Mouse (Mus musculus): ENCODE data around the gene Cd24a. TPM values are rescaled to one million over a fixed set of nuclear protein-coding genes. Genes with fewer than 3 reads are reported as not detected.

The Cd24a gene
- total and polyA plus RNA-seq, 3 experiments = 5.0 to 36.4 (median 19.7) TPM

DNA sequence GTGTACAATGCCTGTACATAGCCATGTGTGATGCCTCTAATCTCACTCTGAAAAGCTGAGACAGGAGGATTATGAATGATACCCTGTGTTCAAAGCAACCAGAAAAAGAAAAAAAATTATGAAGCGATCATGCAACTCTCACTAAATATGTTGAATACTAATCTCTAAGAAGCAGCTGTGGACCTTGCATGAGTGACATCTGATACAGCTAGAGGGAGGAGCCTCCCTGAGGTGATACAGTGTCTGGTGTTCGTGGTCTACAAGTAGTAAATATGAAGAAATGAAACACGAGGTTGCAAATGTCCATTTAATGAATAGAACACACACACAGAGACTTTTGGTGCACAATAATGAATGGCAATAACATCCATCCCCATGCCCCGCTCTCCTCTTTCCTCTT is 52.5 kb downstream of the Cd24a start:
- no peak overlapping the region for H3K4me3 ChIP-seq
- H3K36me3 ChIP-seq (ENCODE audit: control insufficient read depth, insufficient read depth, low read length) = no peaks in the 10 kb centered on the region
- H3K9ac ChIP-seq (ENCODE audit: low read depth, low read length) = no peak overlapping the region
- no peak for DNase-seq
- H3K4me1 ChIP-seq (ENCODE audit: control insufficient read depth, insufficient read depth, low read length) = no peaks in the 10 kb centered on the region
- TF ChIP-seq CTCF (IDR thresholded peaks at IDR 0.05) (no peak), POLR2A (IDR thresholded peaks at IDR 0.05; ENCODE audit: insufficient read depth, low read depth, low read length) (no peak), EP300 (IDR thresholded peaks at IDR 0.05; ENCODE audit: insufficient read depth, low read depth, low read length) (no peak)
- WGBS = 67% methylated on average over 4 of the region's 4 CpGs
- H3K79me2 ChIP-seq (replicated peaks; ENCODE audit: control insufficient read depth, insufficient read depth, low read length) = no peaks in the 10 kb centered on the region
- intact Hi-C loops (cut with DNase I) = no loop called here
- H3K27me3 ChIP-seq (ENCODE audit: control insufficient read depth, insufficient read depth, low read length) = no peaks in the 10 kb centered on the region
- H3K27ac ChIP-seq = no peak overlapping the region

DNA sequence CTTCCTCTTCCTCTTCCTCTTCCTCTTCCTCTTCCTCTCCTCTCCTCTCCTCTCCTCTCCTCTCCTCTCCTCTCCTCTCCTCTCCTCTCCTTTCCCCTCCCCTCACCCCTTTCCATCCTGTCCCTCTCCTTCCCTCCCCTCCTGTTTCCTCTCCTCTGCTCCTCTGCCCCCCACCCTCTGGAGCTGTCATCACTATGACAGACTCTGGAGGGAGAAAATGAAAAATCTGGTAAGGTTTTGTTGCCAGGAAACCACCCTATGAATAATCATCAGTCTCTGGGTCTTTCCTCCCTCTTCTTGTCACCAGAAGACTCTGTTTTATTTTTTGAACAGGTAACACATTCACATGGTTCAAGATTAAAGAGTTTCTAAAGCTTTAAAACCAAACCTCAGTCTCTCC is 53.0 kb downstream of the Cd24a start:
- Histone ChIP-seq H3K9ac (ENCODE audit: low read depth, low read length) (no peak overlapping the region), H3K36me3 (ENCODE audit: control insufficient read depth, insufficient read depth, low read length) (no peaks in the 10 kb centered on the region), H3K79me2 (replicated peaks; ENCODE audit: control insufficient read depth, insufficient read depth, low read length) (no peaks in the 10 kb centered on the region), H3K4me1 (ENCODE audit: control insufficient read depth, insufficient read depth, low read length) (no peaks in the 10 kb centered on the region), H3K27ac (no peak overlapping the region), H3K27me3 (ENCODE audit: control insufficient read depth, insufficient read depth, low read length) (no peaks in the 10 kb centered on the region), H3K4me3 (no peak overlapping the region)
- no peak for DNase-seq
- intact Hi-C loops (cut with DNase I) = no loop called here
- TF ChIP-seq POLR2A (IDR thresholded peaks at IDR 0.05; ENCODE audit: insufficient read depth, low read depth, low read length) (no peak), CTCF (IDR thresholded peaks at IDR 0.05) (no peak), EP300 (IDR thresholded peaks at IDR 0.05; ENCODE audit: insufficient read depth, low read depth, low read length) (no peak)

DNA sequence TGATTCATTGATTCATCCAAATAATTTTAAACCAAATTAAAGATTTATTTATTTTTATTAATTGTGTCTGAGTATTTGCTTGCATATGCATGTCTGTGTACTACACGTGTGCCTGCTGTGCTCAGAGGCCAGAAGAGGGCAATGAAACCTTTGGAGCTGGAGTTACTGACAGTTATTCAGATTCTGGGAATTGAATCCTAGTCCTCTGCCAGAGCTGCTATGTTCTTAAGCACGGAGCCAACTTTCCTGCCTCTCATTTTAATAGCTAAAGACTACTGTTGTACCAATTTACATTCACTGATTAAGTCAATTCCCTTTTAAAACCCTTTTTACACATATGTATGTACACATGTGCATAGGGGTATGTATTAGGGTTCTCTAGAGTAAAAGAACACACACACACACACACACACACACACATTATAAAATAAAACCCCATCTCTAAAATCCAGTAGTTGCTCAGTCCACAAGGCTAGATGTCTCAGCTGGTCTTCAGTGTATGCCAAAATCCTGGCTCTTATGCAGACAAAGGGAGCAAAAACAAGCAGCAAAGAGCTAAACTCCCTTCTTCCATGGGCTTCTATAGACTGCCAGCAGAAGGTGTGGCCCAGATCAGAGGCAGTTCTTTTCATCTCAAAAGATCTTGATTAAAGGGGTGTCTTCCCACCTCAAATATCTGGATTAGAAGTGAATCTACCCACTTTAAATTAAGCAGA is 53.7 kb downstream of the Cd24a start:
- TF ChIP-seq POLR2A (IDR thresholded peaks at IDR 0.05; ENCODE audit: insufficient read depth, low read depth, low read length) = no peak
- TF ChIP-seq CTCF (IDR thresholded peaks at IDR 0.05) = no peak
- no peak for TF ChIP-seq EP300 (IDR thresholded peaks at IDR 0.05; ENCODE audit: insufficient read depth, low read depth, low read length)
- H3K4me1 ChIP-seq (ENCODE audit: control insufficient read depth, insufficient read depth, low read length) = no peaks in the 10 kb centered on the region

DNA sequence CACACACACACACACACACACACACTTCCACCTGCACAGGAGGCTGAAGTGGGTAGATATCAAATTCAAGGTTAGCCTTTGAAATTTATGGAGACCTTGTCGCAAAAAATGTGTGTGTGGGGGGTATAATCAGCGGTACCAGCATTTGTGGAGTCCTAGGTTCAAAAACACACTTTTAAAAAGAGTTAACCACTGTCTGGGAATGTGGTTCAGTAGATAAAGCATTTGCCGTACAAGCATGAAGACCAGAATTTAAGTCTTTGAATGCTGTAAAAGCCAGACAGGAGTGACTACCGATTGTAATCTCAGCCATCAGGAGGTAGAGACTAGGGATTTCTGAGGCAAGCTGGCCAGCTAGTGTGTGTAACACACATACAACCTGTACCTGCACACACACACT is 55.0 kb downstream of the Cd24a start:
- Histone ChIP-seq H3K79me2 (replicated peaks; ENCODE audit: control insufficient read depth, insufficient read depth, low read length) (no peaks in the 10 kb centered on the region), H3K27ac (no peak overlapping the region), H3K36me3 (ENCODE audit: control insufficient read depth, insufficient read depth, low read length) (no peaks in the 10 kb centered on the region), H3K27me3 (ENCODE audit: control insufficient read depth, insufficient read depth, low read length) (no peaks in the 10 kb centered on the region), H3K9ac (ENCODE audit: low read depth, low read length) (no peak overlapping the region), H3K4me3 (no peak overlapping the region), H3K4me1 (ENCODE audit: control insufficient read depth, insufficient read depth, low read length) (no peaks in the 10 kb centered on the region)
- intact Hi-C loops (cut with DNase I) = no loop called here
- DNase-seq = no peak
- TF ChIP-seq POLR2A (IDR thresholded peaks at IDR 0.05; ENCODE audit: insufficient read depth, low read depth, low read length) (no peak), CTCF (IDR thresholded peaks at IDR 0.05) (no peak), EP300 (IDR thresholded peaks at IDR 0.05; ENCODE audit: insufficient read depth, low read depth, low read length) (no peak)
- 85% methylated on average over 4 of the region's 4 CpGs for WGBS

More for the DNA sequence above, 53.7 kb downstream of the Cd24a start:
- DNase-seq = no peak
- Histone ChIP-seq H3K27ac (no peak overlapping the region), H3K27me3 (ENCODE audit: control insufficient read depth, insufficient read depth, low read length) (no peaks in the 10 kb centered on the region), H3K9ac (ENCODE audit: low read depth, low read length) (no peak overlapping the region), H3K4me3 (no peak overlapping the region), H3K36me3 (ENCODE audit: control insufficient read depth, insufficient read depth, low read length) (no peaks in the 10 kb centered on the region), H3K79me2 (replicated peaks; ENCODE audit: control insufficient read depth, insufficient read depth, low read length) (no peaks in the 10 kb centered on the region)
- intact Hi-C loops (cut with DNase I) = no loop called here
- WGBS = 72% methylated on average over 2 of the region's 2 CpGs

Other genes starting within 250 kb of the Cd24a start
- gene Bend3, start 99.5 kb upstream of the Cd24a start, total RNA-seq (2021) = 1 to 10 TPM; 5.2 to 7.4 TPM
- gene Bend3, start 99.5 kb upstream of the Cd24a start, polyA plus RNA-seq (2012; rRNA removed) = 2.9 and 4.5 TPM in 2 replicates
- gene Gm9803, start 54.2 kb upstream of the Cd24a start, total RNA-seq (2021) = 10 to 100 TPM in 1 of 2 experiments, 1 to 10 TPM in 1; 7.9 to 18.6 TPM
- 77.3 and 95.5 TPM in 2 replicates for gene Gm9803, start 54.2 kb upstream of the Cd24a start, polyA plus RNA-seq (2012; rRNA removed)
- gene 1700021F05Rik, start 37.3 kb upstream of the Cd24a start, total RNA-seq (2021) = 100 to 1,000 TPM; 112 to 121 TPM
- gene 1700021F05Rik, start 37.3 kb upstream of the Cd24a start, polyA plus RNA-seq (2012; rRNA removed) = 27.4 and 34.1 TPM in 2 replicates